Mouse (Mus musculus) intestine, postnatal 0 days (tissue): ENCODE results near the gene Rab7b. TPM values are rescaled to one million over a fixed set of nuclear protein-coding genes. Genes with fewer than 3 reads are reported as not detected.

Experiments
- ATAC-seq: fragments of 200-750 bp; cut with Nextera tagmentation; 2 replicates; pipeline ENCODE4 v1.8.0; 2017; ENCODE audit warnings: mild to moderate bottlenecking, moderate TSS enrichment, moderate library complexity
- H3K27ac ChIP-seq: fragments of 300-500 bp; sonication (generic); 2 replicates; pipeline ENCODE4 v1.5.1; 2014; ENCODE audit warnings: mild to moderate bottlenecking, low read depth, low read length, moderate library complexity
- H3K27me3 ChIP-seq: fragments of 300-500 bp; sonication (generic); replicated peaks from 2 replicates; pipeline ENCODE4 v1.6.1; 2014; ENCODE audit warnings: low read length, mixed read lengths; ENCODE audit not compliant: control insufficient read depth, insufficient read depth
- H3K36me3 ChIP-seq: fragments of 300-500 bp; sonication (generic); 2 replicates; pipeline ENCODE4 v1.6.1; 2014; ENCODE audit warnings: mild to moderate bottlenecking, moderate library complexity; ENCODE audit not compliant: control insufficient read depth, insufficient read depth
- H3K4me1 ChIP-seq: fragments of 300-500 bp; sonication (generic); replicated peaks from 2 replicates; pipeline ENCODE4 v1.6.1; 2014; ENCODE audit warnings: antibody characterized with exemption, low read length, mixed read lengths; ENCODE audit not compliant: control insufficient read depth, insufficient read depth
- H3K4me2 ChIP-seq: fragments of 300-500 bp; sonication (generic); replicated peaks from 2 replicates; pipeline ENCODE4 v1.6.1; 2014; ENCODE audit warnings: low read depth, mild to moderate bottlenecking, moderate library complexity
- H3K4me3 ChIP-seq: fragments of 300-500 bp; sonication (generic); 2 replicates; pipeline ENCODE4 v1.5.1; 2014; ENCODE audit warnings: low read depth, low read length
- H3K9ac ChIP-seq: fragments of 300-500 bp; sonication (generic); 2 replicates; pipeline ENCODE4 v1.6.1; 2014; ENCODE audit warnings: mild to moderate bottlenecking, low read depth, low read length
- H3K9me3 ChIP-seq: fragments of 300-500 bp; sonication (generic); 2 replicates; pipeline ENCODE4 v1.6.1; 2016; ENCODE audit warnings: mixed run types; ENCODE audit not compliant: control insufficient read depth
- CTCF ChIP-seq: sonication (generic); IDR thresholded peaks from 2 replicates; pipeline ENCODE4 v1.5.1; 2016; ENCODE audit warnings: low read depth, mild to moderate bottlenecking, control low read depth, antibody characterized with exemption, moderate library complexity
- WGBS: fragments of 180-500 bp; shearing (Covaris S2); extraction: QIAGEN DNeasy Blood & Tissue Kit; methylation state at CpG from one replicate; pipeline ENCODE4 v1.1.7; 2014; 5-methylcytosine and 5-hydroxymethylcytosine counted together
- polyA plus RNA-seq: library from polyadenylated mRNA; unstranded; fragments of >200 nt; fragmentation: Nextera tagmentation; extraction: Ambion mirVana; gene quantifications from 2 replicates; pipeline ENCODE4 v1.2.1, GENCODE M21; 2015

Gene Rab7b
- polyA plus RNA-seq, 1 experiment from 2014 or later: 3.3 TPM

GRCm38 (mm10) chr1:131700447-131700846, 12.0 kb downstream of the Rab7b start:
- Histone ChIP-seq H3K9me3 (no peaks in the 10 kb centered on the region), H3K27me3 (no peaks in the 10 kb centered on the region), H3K9ac (no peak overlapping the region), H3K4me2 (no peak overlapping the region), H3K27ac (no peak overlapping the region), H3K36me3 (no peaks in the 10 kb centered on the region), H3K4me1 (no peaks in the 10 kb centered on the region), H3K4me3 (no peak overlapping the region)
- no peak for TF ChIP-seq CTCF
- ATAC-seq: no peak
- 74% methylated on average over 5 of the region's 5 CpGs for WGBS

- H3K9ac ChIP-seq: no peak overlapping the region
- no peaks in the 10 kb centered on the region for H3K9me3 ChIP-seq
- ATAC-seq: no peak
- H3K4me3 ChIP-seq: no peak overlapping the region
- TF ChIP-seq CTCF: no peak
- 88% methylated on average over 5 of the region's 5 CpGs for WGBS
- no peaks in the 10 kb centered on the region for H3K4me1 ChIP-seq
- H3K27me3 ChIP-seq: no peaks in the 10 kb centered on the region
- no peaks in the 10 kb centered on the region for H3K36me3 ChIP-seq
- H3K4me2 ChIP-seq: no peak overlapping the region
- H3K27ac ChIP-seq: no peak overlapping the region
These were observed 12.9 kb downstream of the Rab7b start for GRCm38 (mm10) chr1:131701391-131701790.

- Histone ChIP-seq H3K36me3 (no peaks in the 10 kb centered on the region), H3K9me3 (no peaks in the 10 kb centered on the region), H3K9ac (no peak overlapping the region), H3K4me2 (no peak overlapping the region), H3K4me3 (no peak overlapping the region), H3K27me3 (no peaks in the 10 kb centered on the region), H3K27ac (no peak overlapping the region), H3K4me1 (no peaks in the 10 kb centered on the region)
- no peak for TF ChIP-seq CTCF
- 53% methylated on average over 8 of the region's 8 CpGs for WGBS
- no peak for ATAC-seq
These were observed 13.7 kb downstream of the Rab7b start for GRCm38 (mm10) chr1:131702094-131702766.

- no peaks in the 10 kb centered on the region for H3K36me3 ChIP-seq
- no peak for TF ChIP-seq CTCF
- H3K9me3 ChIP-seq: no peaks in the 10 kb centered on the region
- no peak overlapping the region for H3K4me3 ChIP-seq
- no peak for ATAC-seq
- no peak overlapping the region for H3K9ac ChIP-seq
- H3K27ac ChIP-seq: no peak overlapping the region
- no peak overlapping the region for H3K4me2 ChIP-seq
- no peaks in the 10 kb centered on the region for H3K4me1 ChIP-seq
- H3K27me3 ChIP-seq: no peaks in the 10 kb centered on the region
- 75% methylated on average over 2 of the region's 2 CpGs for WGBS
These were observed 15.0 kb downstream of the Rab7b start for GRCm38 (mm10) chr1:131703482-131703881.

- Histone ChIP-seq H3K9me3 (no peaks in the 10 kb centered on the region), H3K36me3 (no peaks in the 10 kb centered on the region), H3K9ac (no peak overlapping the region), H3K4me3 (no peak overlapping the region), H3K27ac (no peak overlapping the region), H3K4me2 (no peak overlapping the region), H3K4me1 (no peaks in the 10 kb centered on the region), H3K27me3 (no peaks in the 10 kb centered on the region)
- no peak for ATAC-seq
- 23% methylated on average over 4 of the region's 4 CpGs for WGBS
- TF ChIP-seq CTCF: peak; percentile 78
These were observed 19.8 kb downstream of the Rab7b start for GRCm38 (mm10) chr1:131708338-131708737.

- no peaks in the 10 kb centered on the region for H3K27me3 ChIP-seq
- no peaks in the 10 kb centered on the region for H3K36me3 ChIP-seq
- 68% methylated on average over 10 of the region's 10 CpGs for WGBS
- H3K4me1 ChIP-seq: no peaks in the 10 kb centered on the region
- no peaks in the 10 kb centered on the region for H3K9me3 ChIP-seq
- ATAC-seq: no peak
- no peak overlapping the region for H3K27ac ChIP-seq
- H3K4me3 ChIP-seq: no peak overlapping the region
- H3K4me2 ChIP-seq: no peak overlapping the region
- TF ChIP-seq CTCF: no peak
- no peak overlapping the region for H3K9ac ChIP-seq
These were observed 23.0 kb downstream of the Rab7b start for GRCm38 (mm10) chr1:131711518-131711917.
